Comparison of ENCODE assay signal across 30 mouse cellular contexts in the genomic region with DNA sequence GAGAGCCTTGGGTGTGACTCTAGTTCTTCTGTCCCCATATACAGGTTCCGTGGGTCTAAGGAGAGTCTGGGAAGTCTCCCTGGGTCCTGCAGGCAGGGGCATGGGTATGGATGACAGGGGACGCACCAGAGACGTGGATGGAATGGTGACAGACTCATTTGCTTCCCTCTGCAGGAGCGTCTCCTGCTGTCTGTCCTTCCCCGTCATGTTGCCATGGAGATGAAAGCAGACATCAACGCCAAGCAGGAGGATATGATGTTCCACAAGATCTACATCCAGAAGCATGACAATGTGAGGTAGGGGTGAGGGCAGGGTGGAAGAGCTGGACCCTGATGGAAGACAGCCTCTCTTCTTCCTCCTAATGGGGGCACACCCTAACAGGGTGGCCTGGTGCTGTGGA.
DNase-seq lines count a peak whose midpoint lies in the region; ATAC-seq and TF ChIP-seq lines count a peak whose summit lies in the region.
"Had no signal": no experiment of that assay in that cellular context is flagged by ENCODE, and none has a peak within 500 bp of the region (broad histone marks: within the 10 kb centered on the region; RNA-seq: fewer than 3 reads in every experiment).

No protein-coding gene starts in this region.

- no peaks in the 10 kb centered on the region for H3K9me3 ChIP-seq in forebrain, embryonic 16.5 days (ENCODE audit: control insufficient read depth, low read length)
- H3K9me3 ChIP-seq in forebrain, embryonic 15.5 days: no peaks in the 10 kb centered on the region
- no peaks in the 10 kb centered on the region for H3K9me3 ChIP-seq in midbrain, embryonic 10.5 days (replicated peaks)
- no peaks in the 10 kb centered on the region for H3K9me3 ChIP-seq in midbrain, embryonic 11.5 days (ENCODE audit: control insufficient read depth, low read length)
- H3K9me3 ChIP-seq in midbrain, postnatal 0 days (ENCODE audit: low read length): no peaks in the 10 kb centered on the region
- H3K9me3 ChIP-seq: embryonic facial prominence, embryonic 12.5 days; G1E; hindbrain, embryonic 15.5 days; limb, embryonic 13.5 days; lung, embryonic 15.5 days; megakaryocyte, embryonic 14.5 days had no signal

- H3K4me1 ChIP-seq in forebrain, embryonic 16.5 days (replicated peaks; ENCODE audit: control insufficient read depth, insufficient read depth, low read length): peaks cover 11% of the 10 kb centered on the region
- H3K4me1 ChIP-seq in forebrain, embryonic 15.5 days: peaks cover 10% of the 10 kb centered on the region
- H3K4me1 ChIP-seq in midbrain, embryonic 10.5 days: peaks cover 21% of the 10 kb centered on the region
- no peaks in the 10 kb centered on the region for H3K4me1 ChIP-seq in midbrain, embryonic 11.5 days (ENCODE audit: control insufficient read depth, insufficient read depth, low read length)
- no peaks in the 10 kb centered on the region for H3K4me1 ChIP-seq in midbrain, postnatal 0 days (ENCODE audit: insufficient read depth, low read length)
- H3K4me1 ChIP-seq: embryonic facial prominence, embryonic 12.5 days; lung, embryonic 15.5 days had no signal

- WGBS in forebrain, embryonic 16.5 days: 56% methylated on average over 6 of the region's 6 CpGs
- WGBS in forebrain, embryonic 15.5 days: 46% methylated on average over 6 of the region's 6 CpGs
- WGBS in midbrain, embryonic 10.5 days: 64% methylated on average over 6 of the region's 6 CpGs
- 50% methylated on average over 6 of the region's 6 CpGs for WGBS in midbrain, embryonic 11.5 days
- 26% methylated on average over 6 of the region's 6 CpGs for WGBS in midbrain, postnatal 0 days

- no peak overlapping the region for H3K4me3 ChIP-seq in forebrain, embryonic 16.5 days (replicated peaks; ENCODE audit: low read length)
- H3K4me3 ChIP-seq in forebrain, embryonic 15.5 days: no peak overlapping the region
- no peak overlapping the region for H3K4me3 ChIP-seq in midbrain, embryonic 10.5 days
- H3K4me3 ChIP-seq in midbrain, embryonic 11.5 days (ENCODE audit: low read depth, low read length): no peak overlapping the region
- H3K4me3 ChIP-seq in midbrain, postnatal 0 days (ENCODE audit: low read depth, low read length): no peak overlapping the region
- H3K4me3 ChIP-seq: embryonic facial prominence, embryonic 12.5 days; hindbrain, embryonic 15.5 days; limb, embryonic 13.5 days; lung, embryonic 15.5 days; megakaryocyte, embryonic 14.5 days had no signal

- H3K27ac ChIP-seq in forebrain, embryonic 16.5 days (ENCODE audit: low read length): no peak overlapping the region
- no peak overlapping the region for H3K27ac ChIP-seq in forebrain, embryonic 15.5 days (replicated peaks)
- 0 out of 2 replicates have a peak overlapping the region, but pooled peaks have one; percentile 38 for H3K27ac ChIP-seq in midbrain, embryonic 10.5 days (replicated peaks)
- H3K27ac ChIP-seq in midbrain, embryonic 11.5 days (ENCODE audit: low read depth, low read length): no peak overlapping the region
- no peak overlapping the region for H3K27ac ChIP-seq in midbrain, postnatal 0 days (ENCODE audit: low read depth, low read length)
- H3K27ac ChIP-seq: embryonic facial prominence, embryonic 12.5 days; hindbrain, embryonic 15.5 days; limb, embryonic 13.5 days; lung, embryonic 15.5 days; stomach, postnatal 0 days had no signal

- no peak for TF ChIP-seq CTCF in midbrain, postnatal 0 days (IDR thresholded peaks at IDR 0.05)

- 0 out of 2 replicates have a peak, but pooled peaks have one; percentile 14 for ATAC-seq in forebrain, embryonic 16.5 days
- no peak; the same call in 1 of the 2 replicates for ATAC-seq in forebrain, embryonic 15.5 days (replicated peaks)
- no peak for ATAC-seq in midbrain, embryonic 11.5 days (ENCODE audit: low FRiP score)
- ATAC-seq in midbrain, postnatal 0 days (ENCODE audit: low FRiP score): peak; percentile 11; the same call in 1 of the 2 replicates
- ATAC-seq: inflammation-experienced regulatory T-cells, adult 6 months had no signal

- no peak overlapping the region for H3K9ac ChIP-seq in forebrain, embryonic 16.5 days (replicated peaks; ENCODE audit: low read depth, low read length)
- H3K9ac ChIP-seq in forebrain, embryonic 15.5 days (replicated peaks): no peak overlapping the region
- no peak overlapping the region for H3K9ac ChIP-seq in midbrain, embryonic 11.5 days (ENCODE audit: low read length)
- H3K9ac ChIP-seq in midbrain, postnatal 0 days (replicated peaks; ENCODE audit: low read length, poor library complexity, severe bottlenecking): no peak overlapping the region
- H3K9ac ChIP-seq: embryonic facial prominence, embryonic 12.5 days; hindbrain, embryonic 15.5 days; limb, embryonic 13.5 days; lung, embryonic 15.5 days had no signal

- H3K4me2 ChIP-seq in forebrain, embryonic 16.5 days (ENCODE audit: low read length): no peak overlapping the region
- H3K4me2 ChIP-seq in forebrain, embryonic 15.5 days (replicated peaks): no peak overlapping the region
- H3K4me2 ChIP-seq in midbrain, embryonic 11.5 days: no peak overlapping the region
- no peak overlapping the region for H3K4me2 ChIP-seq in midbrain, postnatal 0 days (ENCODE audit: low read depth, low read length, poor library complexity, severe bottlenecking)
- H3K4me2 ChIP-seq: embryonic facial prominence, embryonic 12.5 days; heart, embryonic 11.5 days; hindbrain, embryonic 15.5 days; limb, embryonic 13.5 days; liver, embryonic 11.5 days; lung, embryonic 15.5 days had no signal

- H3K36me3 ChIP-seq in forebrain, embryonic 16.5 days (ENCODE audit: control insufficient read depth, insufficient read depth): no peaks in the 10 kb centered on the region
- no peaks in the 10 kb centered on the region for H3K36me3 ChIP-seq in forebrain, embryonic 15.5 days
- no peaks in the 10 kb centered on the region for H3K36me3 ChIP-seq in midbrain, embryonic 10.5 days
- H3K36me3 ChIP-seq in midbrain, embryonic 11.5 days (ENCODE audit: control insufficient read depth, insufficient read depth, low read length): no peaks in the 10 kb centered on the region
- 0 out of 2 replicates have a peak, but pooled peaks cover 5% of the 10 kb centered on the region for H3K36me3 ChIP-seq in midbrain, postnatal 0 days (ENCODE audit: insufficient read depth, low read length)
- H3K36me3 ChIP-seq: embryonic facial prominence, embryonic 12.5 days; G1E; hindbrain, embryonic 15.5 days; limb, embryonic 13.5 days; lung, embryonic 15.5 days had no signal

- no peak for DNase-seq in midbrain, embryonic 10.5 days (ENCODE audit: low spot score)
- DNase-seq in midbrain, embryonic 11.5 days (ENCODE audit: low spot score, missing footprints): no peak
- DNase-seq in layer of hippocampus, adult 9-10 months (ENCODE audit: low spot score): peak; percentile 26
- no peak for DNase-seq in midbrain, postnatal 0 days (ENCODE audit: low spot score)
- DNase-seq in right cerebral cortex, postnatal 25 days: no peak
- DNase-seq: adrenal gland, postnatal 14 days; cerebellum, adult 11-12 months; cerebellum, adult 9-11 months; embryo, embryonic 11 days; gastrocnemius, postnatal 25 days; heart, adult 11 months; heart, postnatal 4 days; kidney, adult 11 months; kidney, postnatal 14 days; lung, postnatal 36 days; right cerebral cortex, postnatal 4 days; thymus, adult 18-20 months; thymus, postnatal 25 days had no signal

- H3K27me3 ChIP-seq in forebrain, embryonic 16.5 days (replicated peaks; ENCODE audit: control insufficient read depth, insufficient read depth, low read length): no peaks in the 10 kb centered on the region
- H3K27me3 ChIP-seq in forebrain, embryonic 15.5 days: no peaks in the 10 kb centered on the region
- no peaks in the 10 kb centered on the region for H3K27me3 ChIP-seq in midbrain, embryonic 10.5 days (ENCODE audit: low read depth, poor library complexity, severe bottlenecking)
- no peaks in the 10 kb centered on the region for H3K27me3 ChIP-seq in midbrain, embryonic 11.5 days (ENCODE audit: control insufficient read depth, insufficient read depth, low read length)
- H3K27me3 ChIP-seq in midbrain, postnatal 0 days (ENCODE audit: insufficient read depth, low read length): no peaks in the 10 kb centered on the region
- H3K27me3 ChIP-seq: embryonic facial prominence, embryonic 12.5 days; hindbrain, embryonic 15.5 days; limb, embryonic 13.5 days; lung, embryonic 15.5 days had no signal

Comparison
In these comparisons a context has a peak if more than half of its experiments do, and no peak if none do; other contexts are left out.
1. ATAC-seq: peak in forebrain, embryonic 16.5 days (single experiment) and midbrain, postnatal 0 days (single experiment); none in forebrain, embryonic 15.5 days (single experiment) and midbrain, embryonic 11.5 days (single experiment).